Mouse (Mus musculus) skeletal muscle tissue, adult 2 months (tissue): ENCODE measurements around the gene H2al1m.
A peak's percentile ranks its signal among the peaks of the same experiment; 100 is the strongest.
"Not testable (repeated sequence)": the region's sequence is repeated elsewhere in the genome, so short reads cannot be mapped to it uniquely, and the experiment has no call there.

Experiments used
- DNase-seq: peaks from one replicate; pipeline ENCODE4 v3.0.0-alpha.2; 2012; ENCODE audit warnings: low read depth, low spot score

H2al1m gene

GRCm38 (mm10) chrX:9283464-9283863 lies at the start of gene H2al1m:
TSS of gene H2al1m (plus strand) at chrX:9283764.
- DNase-seq: not testable (repeated sequence)

GRCm38 (mm10) chrX:9240737-9241591 lies 42.6 kb upstream of the H2al1m start:
- DNase-seq: no peak

GRCm38 (mm10) chrX:9243381-9243864 lies 40.1 kb upstream of the H2al1m start:
- no peak for DNase-seq

- no peak for DNase-seq
Measured at GRCm38 (mm10) chrX:9244603-9245336, 38.8 kb upstream of the H2al1m start.

GRCm38 (mm10) chrX:9248911-9249310 lies 34.7 kb upstream of the H2al1m start:
- no peak for DNase-seq

GRCm38 (mm10) chrX:9253990-9254389 lies 29.6 kb upstream of the H2al1m start:
- DNase-seq: no peak

- DNase-seq: no peak
Measured at GRCm38 (mm10) chrX:9254901-9255300, 28.7 kb upstream of the H2al1m start.

GRCm38 (mm10) chrX:9256766-9257165 lies 26.8 kb upstream of the H2al1m start, which contains the start of gene Gm14862:
TSS of gene Gm14862 (minus strand) at chrX:9256899.
- DNase-seq: no peak

GRCm38 (mm10) chrX:9257831-9258230 lies 25.7 kb upstream of the H2al1m start:
- no peak for DNase-seq

GRCm38 (mm10) chrX:9259267-9259666 lies 24.3 kb upstream of the H2al1m start:
- DNase-seq: no peak

- DNase-seq: peak; percentile 47
Measured at GRCm38 (mm10) chrX:9271112-9271511, 12.5 kb upstream of the H2al1m start.

- no peak for DNase-seq
Measured at GRCm38 (mm10) chrX:9271947-9272459, 11.6 kb upstream of the H2al1m start.

- DNase-seq: peak; percentile 35
Measured at GRCm38 (mm10) chrX:9272460-9273361, 10.9 kb upstream of the H2al1m start, which contains the start of gene Xk. TSS of gene Xk (plus strand) at chrX:9272756.

GRCm38 (mm10) chrX:9273377-9274002 lies 10.1 kb upstream of the H2al1m start:
- no peak for DNase-seq

GRCm38 (mm10) chrX:9274321-9274720 lies 9.2 kb upstream of the H2al1m start:
- no peak for DNase-seq

- not testable (repeated sequence) for DNase-seq
Measured at GRCm38 (mm10) chrX:9293140-9293829, 9.7 kb downstream of the H2al1m start.

- no peak for DNase-seq
Measured at GRCm38 (mm10) chrX:9298413-9298864, 14.9 kb downstream of the H2al1m start.

- DNase-seq: no peak
Measured at GRCm38 (mm10) chrX:9302791-9303190, 19.2 kb downstream of the H2al1m start.

- no peak for DNase-seq
Measured at GRCm38 (mm10) chrX:9303455-9303854, 19.9 kb downstream of the H2al1m start.

- not testable (repeated sequence) for DNase-seq
Measured at GRCm38 (mm10) chrX:9316457-9316856, 32.9 kb downstream of the H2al1m start.
